In the genomic region with DNA sequence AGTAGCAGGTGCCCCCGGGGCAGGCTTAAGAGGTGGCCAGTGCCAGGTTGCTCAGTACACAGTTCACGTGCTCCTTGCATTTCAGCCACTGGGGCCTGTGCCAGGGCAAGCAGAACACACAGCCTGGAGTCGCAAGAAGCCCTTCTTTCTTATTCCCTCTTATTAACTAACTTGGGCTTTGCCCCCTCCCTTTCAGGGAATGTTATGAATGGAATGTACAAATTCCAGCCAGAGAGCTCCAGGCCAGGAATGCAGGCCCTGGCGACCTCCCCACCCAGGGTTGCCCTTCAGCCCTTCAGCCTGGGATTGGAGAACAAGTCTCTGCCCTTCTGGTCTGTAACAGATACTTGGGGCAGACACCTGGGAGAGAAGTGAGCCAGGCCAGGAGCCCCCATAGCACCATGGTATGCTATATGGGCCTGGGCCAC, we compare ENCODE assay signal across 9 mouse cellular contexts. TPM values are rescaled to one million over a fixed set of nuclear protein-coding genes. Genes with fewer than 3 reads are reported as not detected.
DNase-seq lines count a peak whose midpoint lies in the region; ATAC-seq lines count a peak whose summit lies in the region.
"Had no signal": no experiment of that assay in that cellular context is flagged by ENCODE, and none has a peak within 500 bp of the region (broad histone marks: within the 10 kb centered on the region; RNA-seq: fewer than 3 reads in every experiment).

No protein-coding gene starts in this region.

- 33% methylated on average over 4 of the region's 4 CpGs for WGBS in hindbrain, embryonic 12.5 days
- WGBS in midbrain, embryonic 16.5 days = 40% methylated on average over 4 of the region's 4 CpGs

- no peak overlapping the region for H3K9ac ChIP-seq in hindbrain, embryonic 12.5 days
- no peak overlapping the region for H3K9ac ChIP-seq in midbrain, embryonic 16.5 days (ENCODE audit: low read depth, low read length)

- H3K36me3 ChIP-seq in hindbrain, embryonic 12.5 days = no peaks in the 10 kb centered on the region
- H3K36me3 ChIP-seq in midbrain, embryonic 16.5 days (ENCODE audit: control insufficient read depth, insufficient read depth, low read length) = no peaks in the 10 kb centered on the region

- H3K27me3 ChIP-seq in hindbrain, embryonic 12.5 days = no peaks in the 10 kb centered on the region
- H3K27me3 ChIP-seq in midbrain, embryonic 16.5 days (ENCODE audit: control insufficient read depth, insufficient read depth, low read depth, low read length) = no peaks in the 10 kb centered on the region

- 0 out of 2 replicates have a peak overlapping the region, but pooled peaks have one; percentile 4 for H3K27ac ChIP-seq in hindbrain, embryonic 12.5 days
- peak overlapping the region; percentile 46; the same call in 1 of the 2 replicates for H3K27ac ChIP-seq in midbrain, embryonic 16.5 days (ENCODE audit: low read length)

- H3K4me1 ChIP-seq in hindbrain, embryonic 12.5 days = peaks cover 22% of the 10 kb centered on the region
- peaks cover 4% of the 10 kb centered on the region; the same call in 1 of the 2 replicates for H3K4me1 ChIP-seq in midbrain, embryonic 16.5 days (ENCODE audit: control insufficient read depth, insufficient read depth, low read length)

- H3K4me2 ChIP-seq in hindbrain, embryonic 12.5 days (replicated peaks) = no peak overlapping the region
- H3K4me2 ChIP-seq in midbrain, embryonic 16.5 days (ENCODE audit: low read length) = no peak overlapping the region

- H3K4me3 ChIP-seq in hindbrain, embryonic 12.5 days = no peak overlapping the region
- no peak overlapping the region for H3K4me3 ChIP-seq in midbrain, embryonic 16.5 days (ENCODE audit: low read depth, low read length)
- H3K4me3 ChIP-seq: megakaryocyte, embryonic 14.5 days had no signal

- no peaks in the 10 kb centered on the region for H3K9me3 ChIP-seq in hindbrain, embryonic 12.5 days (replicated peaks)
- no peaks in the 10 kb centered on the region for H3K9me3 ChIP-seq in midbrain, embryonic 16.5 days (replicated peaks; ENCODE audit: control insufficient read depth, low read length, poor library complexity, severe bottlenecking)

- DNase-seq in ES-CJ7 (ENCODE audit: low read depth, low spot score) = peak; percentile 89
- DNase-seq in ZHBTc4 (ENCODE audit: low read depth, low spot score) = peak; percentile 96
- DNase-seq in forelimb bud, embryonic 11.5 days (ENCODE audit: low read depth, low spot score) = peak; percentile 35
- peak; percentile 47 to 65 for DNase-seq in left cerebral cortex, postnatal 10 days (ENCODE audit: extremely low spot score in 1 of 2, low spot score in 2 of 2)
- no peak for DNase-seq in spleen, adult 18-20 months
- no peak for DNase-seq in T-cell, adult 2 months (ENCODE audit: low spot score)

- intact Hi-C loops in left cerebral cortex, postnatal 10 days (cut with DNase I) = no loop called here

- ATAC-seq in hindbrain, embryonic 12.5 days (ENCODE audit: low FRiP score) = 0 out of 2 replicates have a peak, but pooled peaks have one; percentile 46
- peak; percentile 84 for ATAC-seq in midbrain, embryonic 16.5 days

RNA-seq across cellular contexts. Expression of a gene that starts 22.0 kb away (rescaled TPM):
- 13.0 and 19.4 TPM in 2 replicates for polyA plus RNA-seq in hindbrain, embryonic 12.5 days (2016; fragmentation: Nextera tagmentation; extraction: Ambion mirVana)
- total RNA-seq in left cerebral cortex, postnatal 10 days (2021) = 10 to 100 TPM; 44.5 to 57.4 TPM
- polyA plus RNA-seq in midbrain, embryonic 16.5 days (2015; fragmentation: Nextera tagmentation; extraction: Ambion mirVana) = 46.5 and 72.2 TPM in 2 replicates

RNA-seq across cellular contexts. Expression of a gene that starts 45.8 kb away (rescaled TPM):
- 6.3 and 6.9 TPM in 2 replicates for polyA plus RNA-seq in hindbrain, embryonic 12.5 days (2016; fragmentation: Nextera tagmentation; extraction: Ambion mirVana)
- 10 to 100 TPM; 12.9 to 22.0 TPM for total RNA-seq in left cerebral cortex, postnatal 10 days (2021)
- 12.6 and 17.5 TPM in 2 replicates for polyA plus RNA-seq in midbrain, embryonic 16.5 days (2015; fragmentation: Nextera tagmentation; extraction: Ambion mirVana)

Comparison
In these comparisons a context has a peak if more than half of its experiments do, and no peak if none do; other contexts are left out.
1. DNase-seq: peak in ES-CJ7 (single experiment), ZHBTc4 (single experiment), forelimb bud, embryonic 11.5 days (single experiment) and left cerebral cortex, postnatal 10 days (2 of 2); none in spleen, adult 18-20 months (0 of 2) and T-cell, adult 2 months (single experiment).